ENCODE assay signal across 7 mouse cellular contexts in the genomic region with DNA sequence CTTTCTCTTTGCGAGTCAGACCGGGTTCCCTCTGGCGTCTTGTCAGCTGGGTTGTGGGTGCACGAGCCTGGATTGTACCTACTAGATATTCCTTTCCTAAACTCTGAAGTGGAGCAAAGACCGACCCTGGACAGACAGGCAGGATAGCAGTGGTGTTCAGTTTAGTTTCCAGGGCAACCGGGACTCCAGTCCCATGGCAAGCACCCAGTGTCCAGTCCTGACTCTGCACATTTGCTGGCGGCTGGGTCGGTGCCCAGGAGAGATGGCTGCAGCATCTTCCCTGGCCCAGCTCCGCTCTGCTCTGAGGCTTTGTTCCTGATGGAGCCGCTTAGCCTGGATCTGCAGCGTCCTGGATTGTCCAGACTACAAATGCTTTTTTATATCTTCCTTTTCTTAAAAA.
A peak's percentile ranks its signal among the peaks of the same experiment; 100 is the strongest.
DNase-seq lines count a peak whose midpoint lies in the region; ATAC-seq lines count a peak whose summit lies in the region.

No protein-coding gene starts in this region.

- ATAC-seq in neural tube, embryonic 13.5 days (ENCODE audit: low read depth) = peak; percentile 52; the same call in 1 of the 2 replicates
- ATAC-seq in hindbrain, embryonic 14.5 days (ENCODE audit: low FRiP score) = peak; percentile 69; the same call in 1 of the 2 replicates
- ATAC-seq in lung, embryonic 16.5 days (ENCODE audit: low read depth) = peak; percentile 79
- ATAC-seq in forebrain, embryonic 14.5 days = no peak

- H3K27me3 ChIP-seq in neural tube, embryonic 13.5 days = no peaks in the 10 kb centered on the region
- no peaks in the 10 kb centered on the region for H3K27me3 ChIP-seq in hindbrain, embryonic 14.5 days (ENCODE audit: control insufficient read depth, insufficient read depth, low read length)
- H3K27me3 ChIP-seq in lung, embryonic 16.5 days (ENCODE audit: control insufficient read depth, insufficient read depth, low read depth, low read length) = no peaks in the 10 kb centered on the region
- no peaks in the 10 kb centered on the region for H3K27me3 ChIP-seq in forebrain, embryonic 14.5 days (replicated peaks; ENCODE audit: control insufficient read depth, insufficient read depth, low read length)

- no peak for DNase-seq in neural tube, embryonic 10.5 days (ENCODE audit: extremely low spot score, low spot score)
- peak; percentile 80 for DNase-seq in cerebellum, adult 9-11 months
- no peak for DNase-seq in hindbrain, embryonic 14.5 days (ENCODE audit: low spot score)
- DNase-seq in retina, postnatal 1 day = no peak
- no peak for DNase-seq in forebrain, embryonic 14.5 days (ENCODE audit: low spot score)

- H3K27ac ChIP-seq in neural tube, embryonic 13.5 days (replicated peaks) = no peak overlapping the region
- H3K27ac ChIP-seq in hindbrain, embryonic 14.5 days = no peak overlapping the region
- no peak overlapping the region for H3K27ac ChIP-seq in lung, embryonic 16.5 days (ENCODE audit: low read length)
- H3K27ac ChIP-seq in forebrain, embryonic 14.5 days (ENCODE audit: low read depth, low read length) = no peak overlapping the region

- no peaks in the 10 kb centered on the region for H3K36me3 ChIP-seq in neural tube, embryonic 13.5 days
- H3K36me3 ChIP-seq in hindbrain, embryonic 14.5 days (replicated peaks; ENCODE audit: control insufficient read depth, insufficient read depth) = no peaks in the 10 kb centered on the region
- H3K36me3 ChIP-seq in lung, embryonic 16.5 days (ENCODE audit: control insufficient read depth, insufficient read depth, low read length) = no peaks in the 10 kb centered on the region
- H3K36me3 ChIP-seq in forebrain, embryonic 14.5 days (ENCODE audit: control insufficient read depth, insufficient read depth, low read length) = no peaks in the 10 kb centered on the region

- H3K4me3 ChIP-seq in neural tube, embryonic 13.5 days = no peak overlapping the region
- no peak overlapping the region for H3K4me3 ChIP-seq in hindbrain, embryonic 14.5 days (replicated peaks; ENCODE audit: low read length)
- H3K4me3 ChIP-seq in lung, embryonic 16.5 days (ENCODE audit: low read length) = no peak overlapping the region
- no peak overlapping the region for H3K4me3 ChIP-seq in forebrain, embryonic 14.5 days (ENCODE audit: low read depth, low read length)

- peaks cover 32% of the 10 kb centered on the region for H3K4me1 ChIP-seq in neural tube, embryonic 13.5 days (replicated peaks)
- peaks cover 29% of the 10 kb centered on the region for H3K4me1 ChIP-seq in hindbrain, embryonic 14.5 days (replicated peaks; ENCODE audit: control insufficient read depth, insufficient read depth, low read length)
- H3K4me1 ChIP-seq in lung, embryonic 16.5 days (replicated peaks; ENCODE audit: control insufficient read depth, insufficient read depth, low read length) = peaks cover 30% of the 10 kb centered on the region
- H3K4me1 ChIP-seq in forebrain, embryonic 14.5 days (ENCODE audit: control insufficient read depth, insufficient read depth, low read length) = peaks cover 18% of the 10 kb centered on the region

- WGBS in neural tube, embryonic 13.5 days = 55% methylated on average over 11 of the region's 11 CpGs
- 44% methylated on average over 11 of the region's 11 CpGs for WGBS in hindbrain, embryonic 14.5 days
- WGBS in lung, embryonic 16.5 days = 47% methylated on average over 11 of the region's 11 CpGs
- 75% methylated on average over 11 of the region's 11 CpGs for WGBS in forebrain, embryonic 14.5 days

- H3K4me2 ChIP-seq in neural tube, embryonic 13.5 days = no peak overlapping the region
- no peak overlapping the region for H3K4me2 ChIP-seq in hindbrain, embryonic 14.5 days (replicated peaks)
- H3K4me2 ChIP-seq in lung, embryonic 16.5 days (ENCODE audit: low read depth, low read length) = no peak overlapping the region
- H3K4me2 ChIP-seq in forebrain, embryonic 14.5 days (ENCODE audit: low read length) = no peak overlapping the region

- no peak overlapping the region for H3K9ac ChIP-seq in neural tube, embryonic 13.5 days
- no peak overlapping the region for H3K9ac ChIP-seq in hindbrain, embryonic 14.5 days
- no peak overlapping the region for H3K9ac ChIP-seq in lung, embryonic 16.5 days (ENCODE audit: low read length)
- H3K9ac ChIP-seq in forebrain, embryonic 14.5 days (ENCODE audit: low read length) = no peak overlapping the region

- no peaks in the 10 kb centered on the region for H3K9me3 ChIP-seq in neural tube, embryonic 13.5 days
- no peaks in the 10 kb centered on the region for H3K9me3 ChIP-seq in hindbrain, embryonic 14.5 days (ENCODE audit: control insufficient read depth, low read length)
- H3K9me3 ChIP-seq in lung, embryonic 16.5 days (ENCODE audit: control insufficient read depth, low read length) = no peaks in the 10 kb centered on the region
- no peaks in the 10 kb centered on the region for H3K9me3 ChIP-seq in forebrain, embryonic 14.5 days (replicated peaks; ENCODE audit: control insufficient read depth, low read length)
